Mouse (Mus musculus): ENCODE measurements around the gene 1190007I07Rik.
"Not testable (repeated sequence)": the region's sequence is repeated elsewhere in the genome, so short reads cannot be mapped to it uniquely, and the experiment has no call there.

The 1190007I07Rik gene

GRCm38 (mm10) chr10:82629111-82629585 is 6.1 kb upstream of the 1190007I07Rik start:
- DNase-seq (ENCODE audit: low spot score), result no peak

GRCm38 (mm10) chr10:82623553-82623932 is 515 bp upstream of the 1190007I07Rik start:
- not testable (repeated sequence) for DNase-seq (ENCODE audit: low spot score)

- no peak for DNase-seq (ENCODE audit: low spot score)
Measured at GRCm38 (mm10) chr10:82622235-82622634, 793 bp downstream of the 1190007I07Rik start.

GRCm38 (mm10) chr10:82594421-82594820 is 28.6 kb downstream of the 1190007I07Rik start:
- DNase-seq (ENCODE audit: low spot score), result not testable (repeated sequence)

GRCm38 (mm10) chr10:82589673-82590072 is 33.4 kb downstream of the 1190007I07Rik start:
- DNase-seq (ENCODE audit: low spot score), result not testable (repeated sequence)

- DNase-seq (ENCODE audit: low spot score), result not testable (repeated sequence)
Measured at GRCm38 (mm10) chr10:82571091-82571490, 51.9 kb downstream of the 1190007I07Rik start.
